Mouse (Mus musculus) E14TG2a.4 (cell line): ENCODE data around the gene Etfb.

Source experiments
- CTCF ChIP-seq: conservative IDR thresholded peaks from 2 replicates; pipeline ENCODE4 v1.5.1; 2014; ENCODE audit warnings: low read length
- NANOG ChIP-seq: IDR thresholded peaks from 2 replicates; pipeline ENCODE4 v1.6.1; 2014; ENCODE audit warnings: borderline replicate concordance, low read length, mixed read lengths
- POU5F1 ChIP-seq: IDR thresholded peaks from 2 replicates; pipeline ENCODE4 v1.6.1; 2014; ENCODE audit warnings: low read length, borderline replicate concordance

DNA sequence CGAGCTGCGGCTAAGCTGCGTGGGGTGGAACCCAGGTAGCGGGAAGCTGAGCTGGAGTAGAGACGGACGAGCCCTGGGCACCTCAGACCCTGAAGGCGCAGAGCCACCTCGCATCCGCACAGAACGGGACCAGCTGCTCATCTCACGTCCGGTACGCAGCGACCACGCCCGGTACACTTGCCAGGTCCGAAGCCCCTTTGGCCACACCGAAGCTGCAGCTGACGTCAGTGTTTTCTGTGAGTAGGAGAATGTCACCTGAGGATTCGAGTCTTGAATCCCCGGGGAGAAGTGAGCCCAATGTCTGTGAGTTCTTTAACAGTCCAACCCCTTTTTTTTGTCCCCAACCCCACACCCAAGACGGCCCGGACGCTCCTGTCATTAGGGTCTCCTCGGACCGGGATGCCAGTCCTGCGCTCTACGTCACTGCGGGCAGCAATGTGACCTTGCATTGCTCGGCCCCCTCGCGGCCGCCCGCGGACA, 21.0 kb downstream of the Etfb start:
- TF ChIP-seq CTCF = no peak
- no peak for TF ChIP-seq NANOG
- TF ChIP-seq POU5F1 = no peak
